Mouse (Mus musculus) monocyte, adult 5-6 weeks (primary cell): Measurements from ENCODE around the gene Spata31d1d. TPM values are rescaled to one million over a fixed set of nuclear protein-coding genes. Genes with fewer than 3 reads are reported as not detected.

Source experiments
- ATAC-seq: fragments of 153-309, 156-312 bp; replicated peaks from 2 replicates; pipeline ENCODE4 v1.8.0; 2017; ENCODE audit warnings: mild to moderate bottlenecking; ENCODE audit not compliant: low TSS enrichment, insufficient number of reproducible peaks, severe bottlenecking, poor library complexity, low FRiP score
- total RNA-seq: library from RNA; stranded (forward); fragments of 200-1000, 200-491, 200-594 nt; gene quantifications from 3 replicates; pipeline ENCODE4 v1.2.3, GENCODE M21; 2017

Gene Spata31d1d
- total RNA-seq, 1 experiment from 2014 or later, result not detected

DNA sequence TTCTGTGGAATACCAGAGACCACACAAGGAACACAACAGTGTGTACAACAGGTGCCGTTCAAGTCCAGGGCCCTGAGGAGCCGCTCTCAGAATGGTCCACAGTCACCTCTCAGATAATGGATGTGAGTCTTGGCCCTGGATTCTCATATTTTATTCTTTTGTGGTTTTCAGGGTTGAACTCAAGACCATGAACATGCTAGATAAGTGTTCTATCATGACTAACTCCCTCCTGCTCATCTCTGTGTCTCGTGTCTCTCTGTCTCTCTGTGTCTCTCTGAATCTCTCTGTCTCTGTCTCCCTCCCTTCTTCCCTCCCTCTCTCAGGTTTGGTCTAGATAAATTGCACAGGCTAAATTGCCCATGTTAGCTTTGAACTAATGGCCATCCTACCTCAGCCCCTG lies 41.7 kb downstream of the Spata31d1d start:
- ATAC-seq, result no peak

DNA sequence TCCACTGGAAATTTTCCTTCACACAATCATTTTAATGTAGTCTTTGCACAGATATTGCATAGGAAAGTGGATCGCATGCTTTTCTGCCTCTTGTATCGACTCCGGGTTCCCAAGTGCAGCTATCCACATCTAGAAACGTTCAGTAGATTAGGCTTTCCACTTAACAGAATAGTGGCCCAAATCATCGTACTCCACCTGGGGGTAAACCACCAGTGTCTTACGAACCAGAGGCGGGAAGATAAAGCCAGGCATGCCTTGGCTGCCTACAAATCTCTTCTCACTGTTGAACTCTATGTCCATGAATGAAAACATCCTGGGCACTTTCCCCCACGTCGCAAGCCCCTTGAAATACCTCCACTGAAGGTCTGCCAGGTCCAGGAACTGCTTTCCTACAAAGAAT lies 42.2 kb downstream of the Spata31d1d start:
- no peak for ATAC-seq

DNA sequence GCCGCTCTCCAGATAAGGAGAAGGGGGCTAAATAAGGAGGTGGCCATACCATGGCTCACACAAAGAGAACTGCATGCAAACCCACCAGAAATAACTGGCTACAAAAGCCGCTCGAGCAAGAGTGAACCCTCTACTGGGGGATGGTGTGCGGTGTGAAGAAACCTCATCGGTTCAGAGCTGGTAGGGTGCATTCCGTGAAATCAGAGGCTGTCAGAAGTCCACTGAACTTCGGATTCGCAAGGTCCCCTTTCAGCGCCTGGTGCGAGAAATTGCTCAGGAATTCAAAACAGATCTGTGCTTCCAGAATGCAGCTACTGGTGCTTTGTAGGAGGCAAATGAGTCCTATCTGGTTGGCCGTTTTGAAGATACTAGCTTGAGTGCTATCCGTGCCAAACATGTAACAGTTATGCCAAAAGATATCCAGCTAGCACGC lies 43.2 kb downstream of the Spata31d1d start:
- ATAC-seq, result no peak

DNA sequence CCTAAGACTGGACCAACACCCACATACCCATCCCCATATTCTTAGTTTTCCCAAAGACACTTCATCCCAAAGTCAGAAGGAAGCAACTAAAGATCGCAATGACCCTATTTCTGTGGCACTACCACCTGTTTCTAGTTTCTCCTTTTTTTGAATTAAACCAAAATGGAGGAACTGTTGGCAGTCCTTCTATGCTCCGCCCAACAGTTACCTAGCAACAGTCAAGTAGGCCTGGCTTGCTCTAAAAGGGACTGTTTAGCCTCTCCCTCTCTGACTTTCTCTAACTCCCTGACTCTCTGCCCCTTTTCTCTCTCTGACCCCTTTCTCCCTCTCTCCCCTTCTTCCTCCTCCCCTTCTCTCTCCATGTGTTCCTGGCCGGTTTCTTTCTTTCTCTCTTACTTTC lies 46.3 kb downstream of the Spata31d1d start:
- no peak for ATAC-seq

DNA sequence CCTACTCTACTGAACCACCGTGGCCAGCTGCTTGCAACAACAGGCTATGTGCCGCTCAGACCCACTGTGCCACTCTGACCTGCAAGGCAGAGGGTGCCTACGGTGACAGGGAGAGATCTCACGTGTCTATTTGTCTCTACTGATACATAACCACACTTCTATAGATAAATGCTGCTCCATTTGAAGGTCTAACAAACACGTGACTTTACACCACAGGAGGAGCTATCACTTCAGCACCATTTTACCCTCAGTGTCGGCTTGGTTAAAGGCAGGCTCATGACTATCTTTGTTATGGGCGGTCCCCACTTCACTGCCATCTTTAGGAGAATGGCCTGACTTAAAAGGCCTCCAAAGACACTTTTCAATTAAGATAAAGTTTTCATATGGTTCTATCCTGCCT lies 48.9 kb downstream of the Spata31d1d start:
- ATAC-seq, result no peak

DNA sequence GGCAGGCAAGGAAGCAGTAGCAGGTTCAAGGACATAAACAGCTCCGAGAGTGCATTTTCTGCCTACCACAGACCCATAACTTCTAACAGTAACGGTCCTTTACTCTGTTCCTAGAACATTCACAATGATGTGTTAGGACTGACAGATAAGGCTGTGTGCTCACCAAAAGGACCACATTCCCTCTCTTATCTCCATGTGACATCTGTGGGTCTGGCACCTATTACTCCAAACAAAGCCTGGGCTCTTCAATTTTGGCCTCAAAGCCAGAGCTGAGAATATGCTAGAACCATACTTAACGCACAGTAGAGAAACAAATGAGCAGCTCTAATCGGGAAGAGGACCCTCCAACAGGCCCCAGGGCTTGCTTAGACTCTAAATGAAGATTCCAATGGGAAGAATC lies 51.6 kb downstream of the Spata31d1d start:
- no peak for ATAC-seq

DNA sequence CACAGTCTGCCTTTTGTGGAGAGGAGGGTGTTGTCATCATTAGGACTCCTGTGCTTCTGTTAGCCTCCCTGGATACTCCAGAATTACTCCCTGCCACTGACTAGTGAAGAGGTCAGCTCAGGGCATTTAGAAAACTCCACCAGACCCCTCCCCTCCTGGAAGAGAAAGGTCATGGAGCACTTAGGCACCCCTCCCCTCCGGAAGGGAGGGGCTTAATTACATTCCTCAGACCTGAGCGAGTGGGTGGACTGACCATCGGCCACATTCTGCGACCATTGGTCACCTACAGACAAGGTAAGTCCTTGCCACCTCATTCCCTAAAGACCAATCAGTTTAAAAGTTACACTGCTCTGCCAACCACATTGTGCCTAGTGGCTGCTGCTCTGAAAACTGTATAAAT lies 52.2 kb downstream of the Spata31d1d start:
- no peak for ATAC-seq

DNA sequence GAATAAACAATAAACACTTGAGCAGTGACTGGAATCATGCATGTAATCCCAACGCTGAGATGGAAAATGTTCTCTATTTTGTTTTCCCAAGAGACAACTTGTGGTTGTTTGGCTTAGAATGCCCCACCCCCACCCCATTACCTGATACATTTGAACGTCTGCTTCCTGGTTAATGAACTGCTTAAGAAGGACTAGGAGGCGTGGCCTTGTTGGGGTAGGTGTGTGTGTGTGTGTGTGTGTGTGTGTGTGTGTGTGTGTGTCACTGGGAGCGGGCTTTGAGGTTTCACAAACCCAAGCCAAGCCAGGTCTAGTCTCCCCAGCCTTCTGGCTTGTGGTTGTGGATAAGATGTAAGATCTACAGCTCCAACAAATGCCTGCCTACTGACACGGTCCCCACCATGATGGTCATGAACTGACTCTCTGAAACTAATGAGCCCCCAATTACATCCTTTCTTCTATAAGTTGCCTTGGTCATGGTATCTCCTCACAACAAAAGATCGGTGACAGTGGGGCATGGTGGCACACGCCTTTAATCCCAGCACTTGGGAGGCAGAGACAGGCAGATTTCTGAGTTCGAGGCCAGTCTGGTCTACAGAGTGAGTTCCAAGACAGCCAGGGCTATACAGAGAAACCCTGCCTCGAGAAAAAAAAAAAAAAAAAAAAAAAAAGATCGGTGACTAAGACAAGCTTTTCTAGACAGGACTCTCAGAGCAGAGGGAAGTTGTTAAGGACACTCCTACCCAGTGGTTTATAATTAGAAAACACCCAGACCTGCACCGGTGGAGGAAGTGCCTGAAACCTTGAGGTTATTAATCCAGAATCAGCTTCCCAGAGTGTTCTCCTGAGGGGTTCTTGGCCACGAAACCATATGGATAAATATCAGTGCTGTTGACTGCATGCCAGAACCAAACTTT lies 55.0 kb downstream of the Spata31d1d start:
- ATAC-seq, result peak; percentile 33; the same call in 1 of the 2 replicates

Other genes with a start within 250 kb of the Spata31d1d start
- gene Agtpbp1, start 146.5 kb downstream of the Spata31d1d start, total RNA-seq, result 36.3 to 81.8 TPM (median 81.6 TPM) in 3 replicates
- gene Naa35, start 146.5 kb downstream of the Spata31d1d start, total RNA-seq, result 23.8 to 64.8 TPM (median 30.9 TPM) in 3 replicates
- gene Golm1, start 55.9 kb downstream of the Spata31d1d start, total RNA-seq, result 42.8 to 82.0 TPM (median 46.1 TPM) in 3 replicates
- gene 4921517D22Rik, start 37.6 kb downstream of the Spata31d1d start, total RNA-seq, result not detected in 3 replicates
- not detected in 3 replicates for gene Spata31d1a, start 21.4 kb downstream of the Spata31d1d start, total RNA-seq
- 0.19 TPM in 1 of 3 replicates, not detected in the others for gene Spata31d1b, start 19.5 kb downstream of the Spata31d1d start, total RNA-seq
- not detected in 3 replicates for gene 1700014D04Rik, start 15.0 kb upstream of the Spata31d1d start, total RNA-seq
- gene Isca1, start 38.1 kb upstream of the Spata31d1d start, total RNA-seq, result 57.1 to 69.2 TPM (median 64.4 TPM) in 3 replicates
- 9.7 to 54.7 TPM (median 19.1 TPM) in 3 replicates for gene Gm49354, start 50.5 kb upstream of the Spata31d1d start, total RNA-seq
- gene Tut7, start 91.4 kb upstream of the Spata31d1d start, total RNA-seq, result 227 to 337 TPM (median 264 TPM) in 3 replicates